14 mouse cellular contexts compared by ENCODE assay signal in the genomic region with DNA sequence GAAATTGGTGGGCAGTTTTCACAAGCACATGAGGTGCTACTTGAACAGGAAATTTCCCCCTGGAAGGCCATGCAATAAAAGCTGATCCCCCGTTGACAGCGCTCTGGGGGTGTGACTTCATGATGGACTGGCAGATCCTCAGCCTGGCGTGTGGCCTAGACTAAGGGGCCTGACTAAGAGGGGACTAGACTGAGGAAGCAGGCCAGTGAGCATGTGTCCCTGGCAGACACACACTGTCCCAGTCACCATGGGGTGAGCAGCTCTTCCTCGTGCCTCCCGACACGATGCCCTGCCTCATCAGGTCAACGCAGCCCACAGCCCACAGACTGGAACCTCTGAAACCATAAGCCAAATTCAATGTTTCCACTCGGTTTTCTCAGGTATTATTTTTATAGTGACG. TPM values are rescaled to one million over a fixed set of nuclear protein-coding genes. Genes with fewer than 3 reads are reported as not detected.
DNase-seq lines count a peak whose midpoint lies in the region; ATAC-seq and TF ChIP-seq lines count a peak whose summit lies in the region.
"Had no signal": no experiment of that assay in that cellular context is flagged by ENCODE, and none has a peak within 500 bp of the region (broad histone marks: within the 10 kb centered on the region; RNA-seq: fewer than 3 reads in every experiment).

No protein-coding gene starts in this region.

- WGBS in cerebellum, adult 2 months = 16% methylated on average over 9 of the region's 9 CpGs

- no peaks in the 10 kb centered on the region for H3K27me3 ChIP-seq in cerebellum, adult 2 months (ENCODE audit: control insufficient read depth, insufficient read depth, low read length)
- H3K27me3 ChIP-seq: CH12.LX; limb, embryonic 15.5 days had no signal

- no peak overlapping the region for H3K4me3 ChIP-seq in cerebellum, adult 2 months (replicated peaks; ENCODE audit: insufficient read depth, low read depth, low read length)
- H3K4me3 ChIP-seq: layer of hippocampus, adult 2 months; limb, embryonic 15.5 days had no signal

- no peak for TF ChIP-seq POLR2A in cerebellum, adult 2 months (IDR thresholded peaks at IDR 0.05; ENCODE audit: borderline replicate concordance, insufficient read depth, low read length)

- no peak for TF ChIP-seq CTCF in cerebellum, adult 2 months (IDR thresholded peaks at IDR 0.05; ENCODE audit: borderline replicate concordance, insufficient read depth, low read depth, low read length)

- DNase-seq in gastrocnemius, postnatal 14 days = peak; percentile 16
- DNase-seq in gastrocnemius, postnatal 10 days = no peak
- DNase-seq in left cerebral cortex, postnatal 4 days = peak; percentile 38
- DNase-seq in left cerebral cortex, adult 8-10 months (ENCODE audit: low spot score in 2 of 2) = no peak
- peak; percentile 46 to 63 for DNase-seq in cerebellum, adult 2 months
- peak; percentile 36 for DNase-seq in lung, postnatal 14 days
- no peak for DNase-seq in left cerebral cortex, postnatal 36 days (ENCODE audit: low spot score in 2 of 2)
- DNase-seq: kidney, adult 18-20 months; thymus, postnatal 36 days had no signal

- ATAC-seq in granulocyte monocyte progenitor cell, adult 5-6 weeks (replicated peaks; ENCODE audit: poor library complexity, severe bottlenecking) = no peak
- ATAC-seq: forebrain, embryonic 14.5 days had no signal

- no peak overlapping the region for H3K27ac ChIP-seq in cerebellum, adult 2 months (ENCODE audit: insufficient read depth, low read length)
- H3K27ac ChIP-seq: limb, embryonic 15.5 days had no signal

- intact Hi-C loops in gastrocnemius, postnatal 14 days (cut with DNase I; ENCODE audit: low total_unique reads) = no loop called here
- intact Hi-C loops in left cerebral cortex, postnatal 4 days (cut with DNase I) = no loop called here
- intact Hi-C loops in left cerebral cortex, postnatal 36 days (cut with DNase I) = no loop called here

- H3K4me1 ChIP-seq in cerebellum, adult 2 months (ENCODE audit: control insufficient read depth, insufficient read depth, low read length) = peaks cover 20% of the 10 kb centered on the region

RNA-seq across cellular contexts. Expression of gene Acap2, which starts 18.5 kb away (rescaled TPM):
- total RNA-seq in gastrocnemius, postnatal 14 days (2021) = 10 to 100 TPM; 16.9 to 17.7 TPM
- total RNA-seq in gastrocnemius, postnatal 10 days (2021) = 10 to 100 TPM; 21.1 to 23.8 TPM
- total RNA-seq in left cerebral cortex, postnatal 4 days (2021) = 10 to 100 TPM; 55.7 to 55.8 TPM
- 100 to 1,000 TPM in 2 of 4 experiments, 10 to 100 TPM in 2; 90.2 to 111 (median 99.5) TPM for total RNA-seq in left cerebral cortex, adult 8-10 months (2022)
- polyA plus RNA-seq in cerebellum, adult 2 months (2012; rRNA removed) = 36.9 and 38.9 TPM in 2 replicates
- 22.0 and 23.9 TPM in 2 replicates for total RNA-seq in granulocyte monocyte progenitor cell, adult 5-6 weeks (2014; fragmentation: Nextera tagmentation)
- total RNA-seq in granulocyte monocyte progenitor cell, adult 5-6 weeks (2017) = 38.1 and 41.7 TPM in 2 replicates
- total RNA-seq in left cerebral cortex, postnatal 36 days (2021) = 100 to 1,000 TPM in 1 of 2 experiments, 10 to 100 TPM in 1; 95.7 to 130 TPM

Comparison
In these comparisons a context has a peak if more than half of its experiments do, and no peak if none do; other contexts are left out.
1. DNase-seq: peak in gastrocnemius, postnatal 14 days (single experiment), left cerebral cortex, postnatal 4 days (single experiment), cerebellum, adult 2 months (2 of 2) and lung, postnatal 14 days (single experiment); none in gastrocnemius, postnatal 10 days (single experiment), left cerebral cortex, adult 8-10 months (0 of 2) and left cerebral cortex, postnatal 36 days (0 of 2).